Mouse (Mus musculus) MEL (cell line): ENCODE results near the gene Pomp. TPM values are rescaled to one million over a fixed set of nuclear protein-coding genes. Genes with fewer than 3 reads are reported as not detected.
"Not testable (repeated sequence)": the region's sequence is repeated elsewhere in the genome, so short reads cannot be mapped to it uniquely, and the experiment has no call there.

Experiments
- DNase-seq: peaks from one replicate; pipeline ENCODE4 v3.0.0; 2011; ENCODE audit warnings: low read depth, low spot score
- H3K27ac ChIP-seq: 2 replicates; pipeline ENCODE4 v1.5.1; 2012; ENCODE audit warnings: low read depth, mild to moderate bottlenecking, control low read depth, low read length, moderate library complexity; ENCODE audit not compliant: control insufficient read depth
- H3K27me3 ChIP-seq, 2 experiments: fragments of 150-350 bp in 1 of 2; sonication (generic) in 1 of 2; 2 replicates each; pipeline ENCODE4 v1.6.1; 2012; ENCODE audit warnings: low read length in 2 of 2, mild to moderate bottlenecking in 2 of 2, improper control_type of control experiment in 1 of 2, moderate library complexity in 1 of 2; ENCODE audit not compliant: insufficient read depth in 2 of 2, control insufficient read depth in 1 of 2
- H3K36me3 ChIP-seq, 2 experiments: 2 replicates each; pipeline ENCODE4 v1.6.1; 2012 to 2014; ENCODE audit warnings: low read length in 2 of 2, improper control_type of control experiment in 1 of 2, inconsistent platforms in 1 of 2, mild to moderate bottlenecking in 1 of 2; ENCODE audit not compliant: insufficient read depth in 2 of 2, control insufficient read depth in 1 of 2
- H3K4me1 ChIP-seq, 2 experiments: fragments of 150-350 bp in 1 of 2; sonication (generic) in 1 of 2; 2 replicates each; pipeline ENCODE4 v1.6.1; 2012; ENCODE audit warnings: low read length in 2 of 2, improper control_type of control experiment in 1 of 2, mild to moderate bottlenecking in 1 of 2; ENCODE audit not compliant: insufficient read depth in 2 of 2, control insufficient read depth in 1 of 2
- H3K4me3 ChIP-seq, 2 experiments: fragments of 150-350 bp in 1 of 2; sonication (generic) in 1 of 2; 2 replicates each; pipeline ENCODE4 v1.5.1; 2012; ENCODE audit warnings: low read depth in 2 of 2, low read length in 2 of 2, mild to moderate bottlenecking in 2 of 2, moderate library complexity in 2 of 2, control low read depth in 1 of 2, improper control_type of control experiment in 1 of 2; ENCODE audit not compliant: control insufficient read depth in 1 of 2, insufficient read depth in 1 of 2
- H3K79me2 ChIP-seq: 2 replicates; pipeline ENCODE4 v1.6.1; 2012; ENCODE audit warnings: mild to moderate bottlenecking, low read length, moderate library complexity; ENCODE audit not compliant: control insufficient read depth, poor library complexity, insufficient read depth
- H3K9ac ChIP-seq: 2 replicates; pipeline ENCODE4 v1.6.1; 2012; ENCODE audit warnings: low read depth, mild to moderate bottlenecking, control low read depth, low read length, moderate library complexity; ENCODE audit not compliant: control insufficient read depth, poor library complexity, severe bottlenecking
- H3K9me3 ChIP-seq: fragments of 150-350 bp; sonication (generic); replicated peaks from 2 replicates; pipeline ENCODE4 v1.6.1; 2012; ENCODE audit warnings: mild to moderate bottlenecking, low read length, improper control_type of control experiment, moderate library complexity; ENCODE audit not compliant: insufficient read depth
- BHLHE40 ChIP-seq: IDR thresholded peaks from 2 replicates; pipeline ENCODE4 v1.6.1; 2012; ENCODE audit warnings: low read depth, mild to moderate bottlenecking, inconsistent platforms, low read length, improper control_type of control experiment, borderline replicate concordance
- CHD2 ChIP-seq: IDR thresholded peaks from 2 replicates; pipeline ENCODE4 v1.6.1; 2011; ENCODE audit warnings: low read length, improper control_type of control experiment
- EP300 ChIP-seq, 2 experiments: IDR thresholded peaks; 2 replicates each; pipeline ENCODE4 v1.6.1; 2011; ENCODE audit warnings: improper control_type of control experiment in 2 of 2, low read length in 2 of 2, low read depth in 1 of 2, mild to moderate bottlenecking in 1 of 2
- GABPA ChIP-seq: IDR thresholded peaks from 2 replicates; pipeline ENCODE4 v1.6.1; 2012; ENCODE audit warnings: low read depth, mild to moderate bottlenecking, inconsistent platforms, low read length, improper control_type of control experiment, moderate library complexity
- JUND ChIP-seq: IDR thresholded peaks from 2 replicates; pipeline ENCODE4 v1.6.1; 2011; ENCODE audit warnings: low read depth, mild to moderate bottlenecking, improper control_type of control experiment, low read length
- KAT2A ChIP-seq: conservative IDR thresholded peaks from 2 replicates; pipeline ENCODE4 v1.6.1; 2012; ENCODE audit warnings: low read depth, low read length, improper control_type of control experiment, inconsistent platforms
- MAFK ChIP-seq: IDR thresholded peaks from 2 replicates; pipeline ENCODE4 v1.6.1; 2011; ENCODE audit warnings: low read depth, mild to moderate bottlenecking, low read length, improper control_type of control experiment, borderline replicate concordance
- MAX ChIP-seq: IDR thresholded peaks from 2 replicates; pipeline ENCODE4 v1.6.1; 2011; ENCODE audit warnings: low read length, improper control_type of control experiment
- MEF2A ChIP-seq: IDR thresholded peaks from 2 replicates; pipeline ENCODE4 v1.6.1; 2014; ENCODE audit warnings: low read depth, mild to moderate bottlenecking, inconsistent platforms, low read length, improper control_type of control experiment; ENCODE audit not compliant: poor library complexity, insufficient replicate concordance, severe bottlenecking; ENCODE audit errors: extremely low read depth
- MXI1 ChIP-seq: IDR thresholded peaks from 2 replicates; pipeline ENCODE4 v1.6.1; 2011; ENCODE audit warnings: mild to moderate bottlenecking, low read depth, low read length, improper control_type of control experiment
- MYC ChIP-seq: IDR thresholded peaks from 2 replicates; pipeline ENCODE4 v1.6.1; 2011; ENCODE audit warnings: low read depth, mild to moderate bottlenecking, low read length, improper control_type of control experiment, moderate library complexity
- POLR2A ChIP-seq, 2 experiments: IDR thresholded peaks; 2 replicates each; pipeline ENCODE4 v1.6.1; 2011 to 2012; ENCODE audit warnings: low read length in 2 of 2, mild to moderate bottlenecking in 2 of 2, control low read depth in 1 of 2, improper control_type of control experiment in 1 of 2, low read depth in 1 of 2, moderate library complexity in 1 of 2; ENCODE audit not compliant: control insufficient read depth in 1 of 2, insufficient read depth in 1 of 2, poor library complexity in 1 of 2
- POLR2AphosphoS2 ChIP-seq: IDR thresholded peaks from 2 replicates; pipeline ENCODE4 v1.6.1; 2011; ENCODE audit warnings: low read length, improper control_type of control experiment
- POLR2AphosphoS5 ChIP-seq: IDR thresholded peaks from 2 replicates; pipeline ENCODE4 v1.6.1; 2012; ENCODE audit warnings: low read depth, borderline replicate concordance, mild to moderate bottlenecking, inconsistent platforms, low read length, moderate library complexity, mixed read lengths
- RCOR1 ChIP-seq: IDR thresholded peaks from 2 replicates; pipeline ENCODE4 v1.6.1; 2012; ENCODE audit warnings: low read depth, mild to moderate bottlenecking, inconsistent platforms, low read length, improper control_type of control experiment
- USF2 ChIP-seq, 2 experiments: IDR thresholded peaks; 2 replicates each; pipeline ENCODE4 v1.6.1; 2011 to 2012; ENCODE audit warnings: improper control_type of control experiment in 2 of 2, low read length in 2 of 2, borderline replicate concordance in 1 of 2, inconsistent platforms in 1 of 2, low read depth in 1 of 2, mild to moderate bottlenecking in 1 of 2; ENCODE audit not compliant: insufficient read depth in 1 of 2
- ZKSCAN1 ChIP-seq: IDR thresholded peaks from 2 replicates; pipeline ENCODE4 v1.6.1; 2012; ENCODE audit warnings: low read depth, mild to moderate bottlenecking, inconsistent platforms, low read length, improper control_type of control experiment, moderate library complexity
- ZNF384 ChIP-seq: IDR thresholded peaks from 2 replicates; pipeline ENCODE4 v1.6.1; 2012; ENCODE audit warnings: low read depth, mild to moderate bottlenecking, inconsistent platforms, low read length, improper control_type of control experiment
- polyA plus RNA-seq, 2 experiments: library from polyadenylated mRNA; stranded (reverse) in 1 of 2; unstranded in 1 of 2; fragments of >175 nt in 1 of 2; fragments of >200 nt in 1 of 2; gene quantifications; 2 replicates each; pipeline versions ENCODE4 v1.2.1 to v1.2.4; 2012; ENCODE audit warnings: low replicate concordance in 2 of 2, low read depth in 1 of 2; ENCODE audit not compliant: insufficient read length in 2 of 2, insufficient read depth in 1 of 2, missing spikeins in 1 of 2
- total RNA-seq: library from RNA; depleted of rRNA; stranded (reverse); fragments of 300-350 nt; gene quantifications from 2 replicates; pipeline ENCODE4 v1.2.3, GENCODE M21; 2012

The Pomp gene
- total and polyA plus RNA-seq, 3 experiments: 348 to 500 TPM; not detected in 1

DNA sequence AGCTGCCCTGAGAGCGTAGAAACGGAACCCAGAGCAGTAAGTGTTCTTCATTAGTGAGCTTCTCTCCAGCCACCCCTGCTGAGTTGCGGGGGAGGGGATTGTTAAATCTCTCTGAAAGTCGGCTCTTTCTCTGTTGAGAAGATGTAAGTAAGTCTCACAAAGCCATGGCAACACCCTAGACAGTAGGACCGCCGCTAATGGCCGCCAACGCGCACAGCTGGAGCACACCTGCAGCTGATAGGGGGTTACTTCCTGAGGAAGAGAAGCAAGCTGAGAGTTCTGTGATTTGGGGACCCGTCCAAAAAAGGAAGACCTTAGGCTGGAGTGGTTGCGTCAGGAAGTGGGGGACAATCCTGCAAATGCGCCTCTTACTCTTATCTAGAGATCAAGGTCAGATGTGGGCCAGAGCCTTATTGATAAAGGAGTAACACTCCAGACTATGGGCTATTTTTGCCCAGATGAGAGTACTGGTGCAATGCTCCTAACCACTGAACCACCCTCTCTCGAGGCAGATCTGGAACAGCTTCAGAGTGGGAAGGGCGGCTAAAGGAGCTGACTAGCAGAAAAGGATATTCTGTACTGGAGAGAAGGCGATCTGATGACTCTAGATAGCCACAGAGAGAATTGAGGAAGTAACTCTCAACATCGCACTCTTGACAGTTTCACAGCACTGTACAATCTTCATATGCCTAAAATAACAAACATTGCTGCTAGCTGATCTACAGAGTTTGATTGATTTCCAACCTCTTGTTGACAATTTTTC, 35.4 kb downstream of the Pomp start (continued):
- TF ChIP-seq CHD2 (no peak), POLR2AphosphoS2 (no peak), KAT2A (no peak), MXI1 (peak; percentile 28)

DNA sequence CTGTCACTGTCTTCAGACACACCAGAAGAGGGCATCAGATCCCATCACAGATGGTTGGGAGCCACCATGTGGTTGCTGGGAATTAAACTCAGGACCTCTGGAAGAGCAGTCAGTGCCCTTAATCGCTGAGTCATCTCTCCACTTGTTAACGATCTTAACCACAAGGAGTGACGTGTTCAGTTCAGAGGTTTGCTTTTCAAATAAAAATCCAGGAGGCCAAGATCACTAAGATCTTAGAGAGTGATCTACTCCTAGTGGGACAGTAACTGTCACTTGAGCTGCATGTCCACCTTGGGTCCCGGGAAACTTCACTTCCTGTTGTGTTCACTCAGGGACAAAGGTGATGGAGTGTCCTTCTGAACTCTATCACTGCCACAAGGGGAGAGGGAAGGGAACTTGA, 36.2 kb downstream of the Pomp start:
- H3K4me1 ChIP-seq: peaks cover 5 to 29% of the 10 kb centered on the region in 2 experiments
- H3K36me3 ChIP-seq: peaks cover 0 to 14% of the 10 kb centered on the region in 2 experiments; a peak in 2 of 4 replicates
- not testable (repeated sequence) for H3K27me3 ChIP-seq, H3K9me3 ChIP-seq, H3K27ac ChIP-seq, H3K9ac ChIP-seq, H3K4me3 ChIP-seq, H3K79me2 ChIP-seq
- peak; percentile 38 for DNase-seq
- TF ChIP-seq GABPA (peak; percentile 40; the same call in 1 of the 2 replicates), RCOR1 (peak; percentile 18; the same call in 1 of the 2 replicates)

DNA sequence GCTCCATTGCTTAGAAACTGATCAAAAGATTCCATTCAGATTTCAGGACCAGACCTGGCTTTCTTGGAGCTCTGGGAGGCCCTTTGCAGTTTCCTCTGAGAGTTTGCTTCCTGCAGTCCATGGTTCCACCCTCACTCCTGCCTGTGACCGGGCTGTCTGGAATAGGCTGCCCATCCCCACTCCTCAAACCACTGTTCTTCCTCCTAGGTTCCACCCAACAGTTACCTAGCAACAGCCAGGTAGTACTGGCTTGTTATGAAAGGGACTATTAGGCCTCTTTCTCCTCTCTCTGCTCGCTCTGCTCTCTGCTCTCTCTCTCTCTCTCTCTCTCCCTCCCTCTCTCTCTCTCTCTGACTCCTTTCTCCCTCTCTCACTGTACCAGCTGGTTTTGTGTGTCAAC, 38.0 kb downstream of the Pomp start:
- H3K27me3 ChIP-seq: no peaks in the 10 kb centered on the region
- H3K79me2 ChIP-seq: no peaks in the 10 kb centered on the region
- no peak for DNase-seq
- H3K36me3 ChIP-seq: peaks cover 0 to 14% of the 10 kb centered on the region in 2 experiments; a peak in 2 of 4 replicates
- H3K27ac ChIP-seq: no peak overlapping the region
- peaks cover 0 to 26% of the 10 kb centered on the region in 2 experiments; a peak in 3 of 4 replicates for H3K4me1 ChIP-seq
- TF ChIP-seq MAFK (no peak), EP300 (IDR thresholded peaks at IDR 0.05; ENCODE audit: low read depth in 1 of 2, low read length in 2 of 2) (no peak), KAT2A (no peak), USF2 (IDR thresholded peaks at IDR 0.05; ENCODE audit: borderline replicate concordance in 1 of 2, insufficient read depth in 1 of 2, low read depth in 1 of 2, low read length in 2 of 2) (no peak), ZNF384 (no peak), ZKSCAN1 (no peak), JUND (no peak), MYC (no peak), MEF2A (no peak), MAX (no peak), POLR2AphosphoS5 (no peak), BHLHE40 (no peak), POLR2A (IDR thresholded peaks at IDR 0.05; ENCODE audit: control insufficient read depth in 1 of 2, insufficient read depth in 1 of 2, low read depth in 1 of 2, low read length in 2 of 2, poor library complexity in 1 of 2) (no peak)
- H3K9me3 ChIP-seq: no peaks in the 10 kb centered on the region
- no peak overlapping the region for H3K9ac ChIP-seq
- H3K4me3 ChIP-seq: no peak overlapping the region
